Mouse (Mus musculus): ENCODE data around the gene Mpp2.

DNA sequence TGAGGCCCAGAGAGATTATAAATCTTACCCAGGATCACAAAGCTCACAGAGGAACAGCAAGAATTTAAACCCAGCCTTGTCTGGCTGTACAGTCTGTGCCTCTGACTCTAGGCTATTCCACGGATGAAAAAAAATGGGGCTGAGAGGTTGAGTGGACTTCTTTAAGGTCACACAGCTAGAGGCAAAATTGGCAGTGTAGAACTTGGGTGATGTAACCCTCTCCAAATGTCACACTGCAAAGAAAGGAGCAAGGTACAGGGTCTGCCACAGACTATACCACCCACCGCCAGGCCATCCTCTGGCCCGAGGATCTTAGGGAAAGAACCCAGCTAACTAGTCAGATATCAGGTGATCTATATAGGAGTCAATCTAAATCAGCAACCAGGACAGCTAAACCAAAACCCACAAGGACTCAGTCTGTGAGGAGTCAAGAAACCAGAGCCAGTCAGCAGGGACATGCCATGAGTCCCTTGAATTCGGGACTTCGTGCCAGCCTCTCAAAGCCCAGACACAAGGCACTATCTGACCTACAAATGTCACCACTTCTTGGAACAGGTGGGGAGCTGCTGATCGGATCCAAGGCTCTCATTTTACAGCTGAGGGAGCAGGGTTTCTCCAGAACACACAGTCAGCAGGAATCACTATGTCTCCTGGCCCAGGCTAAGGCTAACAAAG is 64.1 kb downstream of the Mpp2 start:
- no peak for TF ChIP-seq CTCF (IDR thresholded peaks at IDR 0.05)
- no peak for TF ChIP-seq EP300 (IDR thresholded peaks at IDR 0.05)

Data from lung, postnatal 0 days (tissue).